Mouse (Mus musculus): Measurements from ENCODE around the gene Lin7b.
"Not testable (repeated sequence)": the region's sequence is repeated elsewhere in the genome, so short reads cannot be mapped to it uniquely, and the experiment has no call there.

Lin7b gene

DNA sequence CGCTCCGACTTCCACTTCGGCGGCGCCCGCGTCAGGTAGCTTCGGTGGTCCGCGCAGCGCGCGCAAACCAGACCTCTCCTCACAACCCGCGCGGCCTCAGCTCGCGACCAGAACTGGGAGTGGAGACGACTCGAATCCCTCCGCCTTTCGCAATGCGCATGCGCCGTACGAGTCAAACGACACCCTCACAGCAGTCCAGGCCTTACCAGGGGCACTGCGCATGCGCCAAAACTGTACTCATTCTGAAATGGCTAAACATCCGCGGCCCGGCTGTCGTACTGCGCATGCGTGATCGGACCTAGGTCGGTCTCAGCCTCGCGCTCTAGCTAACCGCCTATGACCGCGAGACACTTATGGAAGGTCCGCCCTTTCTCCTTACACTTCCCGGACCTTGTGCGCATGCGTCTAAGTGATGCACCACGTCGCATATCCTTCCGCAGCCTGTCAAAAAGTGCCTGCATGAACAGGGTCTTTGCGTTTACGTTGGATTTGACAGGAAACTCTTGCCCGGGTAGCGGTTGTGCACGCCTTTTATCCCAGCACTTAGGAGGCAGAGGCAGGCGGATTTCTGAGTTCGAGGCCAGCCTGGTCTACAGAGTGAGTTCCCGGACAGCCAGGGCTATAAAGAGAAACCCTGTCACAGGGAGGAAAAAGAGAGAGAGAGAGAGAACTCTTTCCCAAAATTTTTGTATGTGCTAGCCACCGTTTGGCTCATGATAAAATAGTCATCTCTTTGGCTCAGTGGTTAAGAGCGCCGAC, 25.4 kb upstream of the Lin7b start, which contains the start of gene Snrnp70:
TSS of gene Snrnp70 (minus strand) at position 165 of the 759 bp plus-strand sequence.
- DNase-seq (ENCODE audit: low read depth, low spot score), result peak; percentile 100

GRCm38 (mm10) chr7:45395129-45395541, 24.8 kb upstream of the Lin7b start:
- DNase-seq (ENCODE audit: low read depth, low spot score), result no peak

DNA sequence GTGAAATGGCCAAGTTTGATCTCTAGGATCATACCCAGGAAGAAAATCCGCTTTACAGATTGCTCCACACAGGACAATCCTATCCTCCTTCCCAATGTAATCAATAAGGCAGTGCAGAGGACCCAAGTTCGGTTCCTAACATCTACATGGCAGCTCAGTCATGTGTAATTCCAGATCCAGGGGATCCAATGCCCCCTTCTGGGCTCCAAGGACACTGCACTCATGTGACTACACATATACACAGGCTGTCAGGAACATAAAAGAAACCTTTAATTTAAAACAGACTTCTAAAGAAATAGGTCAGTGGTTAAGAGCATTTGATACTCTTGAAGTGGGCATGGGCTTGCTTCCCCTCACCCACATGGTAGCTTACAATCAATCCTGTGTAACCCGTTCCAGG, 15.7 kb upstream of the Lin7b start:
- no peak for DNase-seq (ENCODE audit: low read depth, low spot score)

GRCm38 (mm10) chr7:45376057-45376456, 5.7 kb upstream of the Lin7b start:
- no peak for DNase-seq (ENCODE audit: low read depth, low spot score)

GRCm38 (mm10) chr7:45374620-45375019, 4.2 kb upstream of the Lin7b start:
- no peak for DNase-seq (ENCODE audit: low read depth, low spot score)

DNA sequence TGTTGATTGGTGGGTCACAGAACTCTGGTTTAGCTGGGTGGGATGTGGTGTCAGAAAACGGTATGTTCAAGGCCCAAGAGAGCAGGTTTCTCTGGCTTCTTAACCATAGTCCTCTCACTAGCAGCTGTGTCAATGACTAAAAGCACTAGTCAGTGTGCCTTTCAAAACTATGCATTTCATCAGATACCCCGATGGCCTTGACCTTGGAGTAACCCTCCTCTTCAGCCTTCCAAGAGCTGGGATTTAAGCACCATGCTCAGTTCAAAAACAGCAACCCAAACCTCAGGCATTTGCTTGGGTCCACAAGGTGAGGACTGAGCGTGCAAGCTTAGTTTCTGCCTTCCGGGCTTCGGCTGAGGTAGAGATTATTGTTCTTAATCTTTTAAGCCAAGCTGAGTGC, 2.0 kb upstream of the Lin7b start:
- DNase-seq (ENCODE audit: low read depth, low spot score), result no peak

DNA sequence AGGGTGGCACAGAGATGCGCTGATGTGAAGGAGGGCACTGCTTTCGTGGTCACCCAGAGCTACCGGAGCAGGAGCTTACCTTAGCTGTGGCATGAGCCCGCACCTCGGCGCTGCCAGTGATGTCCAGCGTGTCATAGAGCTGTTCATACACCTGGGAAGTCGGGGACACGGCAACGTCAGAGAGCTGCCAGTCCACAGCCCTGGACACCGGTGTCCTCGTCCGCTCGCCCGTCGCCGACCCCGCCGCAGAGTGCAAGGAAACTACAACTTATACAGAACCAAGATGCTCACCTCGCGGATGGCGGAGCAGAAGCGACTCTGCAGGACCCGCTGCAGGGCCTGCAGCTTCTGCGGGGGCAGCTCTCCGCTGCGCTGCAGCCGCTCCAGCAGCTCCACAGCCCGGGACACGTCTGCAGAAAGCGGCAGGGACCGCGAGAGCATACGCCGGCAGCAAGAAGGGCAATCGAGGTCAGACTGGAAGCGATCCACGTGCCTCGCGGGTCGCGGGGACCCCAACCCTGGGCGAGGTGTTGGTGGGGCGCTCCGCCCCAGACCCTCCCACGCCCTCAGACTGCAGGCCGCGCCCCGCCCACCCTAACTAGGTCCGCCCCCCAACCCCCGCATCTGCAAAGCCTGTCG, 428 bp downstream of the Lin7b start:
- no peak for DNase-seq (ENCODE audit: low read depth, low spot score)

DNA sequence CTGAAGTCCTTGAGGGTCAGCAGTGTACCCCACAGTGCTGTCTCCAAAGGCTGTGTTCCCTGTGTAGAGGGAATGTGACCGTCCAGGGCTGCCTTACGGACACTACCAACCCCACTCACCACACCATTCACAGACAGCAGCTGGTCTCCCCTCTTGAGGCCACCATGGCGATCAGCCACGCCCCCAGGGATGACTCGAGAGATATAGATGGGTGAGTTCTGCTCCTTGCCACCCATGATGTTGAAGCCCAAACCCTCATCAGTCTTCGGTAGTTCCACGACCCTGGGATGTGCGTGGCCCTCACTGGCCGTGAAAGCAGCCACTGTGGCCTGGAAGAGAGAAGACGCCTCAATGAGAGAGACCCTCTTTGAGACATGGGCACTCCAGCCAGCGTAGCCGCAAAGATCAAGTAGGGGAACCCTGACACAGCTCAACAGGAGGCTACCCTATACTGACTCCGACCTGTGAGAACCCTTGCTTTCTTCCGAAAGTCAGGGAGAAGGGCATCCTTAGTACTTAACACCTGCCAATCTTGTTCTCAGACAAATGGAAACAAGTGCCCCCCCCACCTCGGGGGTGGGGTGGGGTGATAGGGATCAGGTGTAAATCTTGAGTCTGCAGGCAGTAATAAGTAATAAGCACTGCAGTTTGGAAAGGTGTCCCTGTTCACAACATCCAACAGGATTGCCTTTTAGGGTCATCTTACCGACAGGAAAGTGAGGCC, 1.2 kb downstream of the Lin7b start:
- no peak for DNase-seq (ENCODE audit: low read depth, low spot score)

DNA sequence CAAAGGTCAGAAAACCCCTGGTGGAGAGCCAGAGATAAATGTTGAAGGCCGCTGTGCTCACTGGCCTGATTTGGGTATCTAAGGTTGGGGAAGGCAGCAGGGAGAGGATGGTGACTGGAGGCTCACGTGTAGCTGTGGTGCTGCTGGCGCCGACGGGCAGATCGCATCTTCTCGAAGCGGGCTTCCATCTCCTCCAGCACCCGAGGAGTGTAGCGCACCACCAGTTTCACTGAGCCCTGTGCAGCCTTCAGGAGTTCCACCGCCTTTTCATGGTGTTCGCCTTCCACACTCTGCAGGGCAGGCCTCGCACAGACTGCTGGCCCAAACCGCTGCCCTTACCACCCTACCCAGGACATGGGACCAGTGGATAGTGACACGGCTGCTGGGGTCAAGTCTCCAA, 2.2 kb downstream of the Lin7b start:
- no peak for DNase-seq (ENCODE audit: low read depth, low spot score)

DNA sequence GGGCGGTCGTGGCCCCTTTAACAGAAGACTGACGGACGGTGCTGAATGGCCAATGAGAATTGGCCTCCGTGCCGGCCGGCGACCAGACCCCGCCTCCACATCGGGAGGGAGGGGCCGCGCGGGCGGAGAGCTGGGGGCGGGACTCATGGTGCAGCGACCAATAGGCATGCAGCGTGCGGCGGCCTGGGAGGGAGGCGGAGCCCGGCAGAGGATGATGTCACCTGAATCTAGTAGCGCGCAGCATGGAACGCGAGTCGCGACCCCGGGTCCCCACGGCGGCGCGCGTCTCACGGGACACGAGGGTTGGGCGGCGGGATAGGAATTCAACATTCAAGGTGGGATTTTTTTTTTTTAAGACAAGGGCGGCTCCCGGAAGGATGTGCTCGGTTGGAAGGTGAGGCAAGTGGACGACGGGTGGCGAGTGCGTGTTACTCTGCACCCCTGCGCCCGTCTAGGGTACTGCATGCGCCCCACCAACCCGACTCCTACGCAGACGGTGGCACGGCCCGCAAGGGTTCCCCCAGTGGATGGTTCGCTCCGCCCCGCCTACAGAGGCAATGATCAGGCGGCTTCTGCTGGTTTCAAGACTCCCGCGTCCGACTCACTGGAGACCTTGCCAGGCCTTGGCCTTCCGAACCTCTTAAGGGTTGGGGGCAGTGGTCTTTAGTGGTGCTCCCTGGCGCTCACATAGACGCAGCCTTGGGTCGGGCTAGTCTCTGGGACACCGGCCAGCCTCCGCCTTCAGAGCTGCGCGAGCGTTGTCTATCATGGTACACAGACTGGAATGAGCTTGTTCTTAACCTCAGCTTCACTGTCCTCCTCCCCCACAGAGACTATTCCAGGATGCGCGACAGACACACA, 3.1 kb downstream of the Lin7b start:
- peak; percentile 95 for DNase-seq (ENCODE audit: low read depth, low spot score)

DNA sequence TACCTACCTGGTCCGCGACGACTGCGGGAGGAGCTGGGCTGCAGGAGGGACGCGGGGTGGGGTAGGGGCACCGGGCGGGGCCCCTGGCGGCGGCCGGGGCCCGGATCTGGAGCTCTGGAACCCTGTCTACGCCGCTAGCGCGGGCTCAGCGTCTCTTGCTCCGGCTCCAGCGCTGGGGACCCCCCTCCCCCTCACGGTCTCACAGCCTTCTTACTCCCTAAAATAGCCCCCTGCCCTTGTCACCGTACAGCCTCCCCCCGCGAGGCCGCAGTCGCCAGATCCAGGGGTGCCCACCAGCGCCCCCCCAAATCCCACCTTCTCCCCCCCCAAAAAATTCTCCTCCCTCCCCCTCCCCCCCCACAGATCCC, 3.7 kb downstream of the Lin7b start, which contains the start of gene Ppfia3:
TSS of gene Ppfia3 (minus strand) at position 368 of the 368 bp plus-strand sequence.
- DNase-seq (ENCODE audit: low read depth, low spot score), result no peak

- no peak for DNase-seq (ENCODE audit: low read depth, low spot score)
These were observed 4.4 kb downstream of the Lin7b start for GRCm38 (mm10) chr7:45365742-45366651.

DNA sequence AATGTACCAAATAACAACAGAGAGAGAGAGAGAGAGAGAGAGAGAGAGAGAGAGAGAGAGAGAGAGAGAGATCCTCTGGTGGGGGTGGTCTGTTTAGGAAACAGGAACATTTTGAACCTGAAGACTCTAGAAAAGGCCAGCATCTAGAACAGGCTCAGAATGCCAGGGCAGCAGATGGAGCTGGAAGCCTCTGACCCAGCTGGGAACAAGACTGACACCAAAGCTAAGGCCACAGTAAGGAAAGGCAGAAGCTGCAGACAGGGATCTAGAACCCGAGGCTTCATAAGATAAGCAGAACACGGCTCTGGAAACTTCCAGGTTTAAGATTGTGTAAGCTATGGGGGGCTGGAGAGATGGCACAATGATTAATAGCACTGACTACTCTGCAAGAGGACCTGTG, 6.4 kb downstream of the Lin7b start:
- no peak for DNase-seq (ENCODE audit: low read depth, low spot score)

GRCm38 (mm10) chr7:45362801-45363200, 7.6 kb downstream of the Lin7b start:
- DNase-seq (ENCODE audit: low read depth, low spot score), result no peak

- DNase-seq (ENCODE audit: low read depth, low spot score), result peak; percentile 78
These were observed 9.1 kb downstream of the Lin7b start for GRCm38 (mm10) chr7:45361243-45361804.

DNA sequence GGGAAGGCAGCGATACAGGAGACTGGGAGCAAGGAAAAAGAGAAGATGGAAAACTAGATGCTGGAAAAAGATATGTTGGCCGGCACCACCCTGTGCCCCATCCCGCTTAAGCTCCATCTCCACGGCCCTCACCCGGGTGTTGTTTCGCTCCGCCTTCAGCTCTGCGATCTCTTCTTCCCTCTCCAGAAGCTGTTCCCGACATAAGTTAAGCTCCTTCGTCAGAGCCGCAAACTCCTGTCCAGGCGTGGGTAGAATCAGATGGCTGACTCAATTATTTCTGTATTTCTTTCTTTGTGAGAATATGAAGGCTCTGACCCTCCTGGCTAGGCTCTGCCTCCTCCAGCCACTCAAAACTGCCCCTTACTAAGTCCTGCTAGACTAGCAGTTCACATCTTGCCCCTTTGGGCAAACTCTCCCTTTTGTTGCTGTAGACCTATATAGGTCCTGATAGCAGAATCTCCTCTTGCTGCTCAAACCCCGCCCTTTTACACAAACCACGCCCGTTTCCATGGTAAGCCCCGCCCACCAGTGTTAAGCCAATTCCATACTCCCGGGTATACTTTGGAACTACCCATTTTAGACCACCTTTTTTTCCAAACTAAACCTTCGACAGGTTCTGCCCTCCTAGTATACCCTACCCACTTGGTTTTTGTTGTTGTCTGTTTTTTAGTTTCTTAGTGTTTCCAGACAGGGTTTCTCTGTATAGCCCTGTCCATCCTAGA, 9.8 kb downstream of the Lin7b start:
- no peak for DNase-seq (ENCODE audit: low read depth, low spot score)

GRCm38 (mm10) chr7:45359081-45359480, 11.3 kb downstream of the Lin7b start:
- not testable (repeated sequence) for DNase-seq (ENCODE audit: low read depth, low spot score)

DNA sequence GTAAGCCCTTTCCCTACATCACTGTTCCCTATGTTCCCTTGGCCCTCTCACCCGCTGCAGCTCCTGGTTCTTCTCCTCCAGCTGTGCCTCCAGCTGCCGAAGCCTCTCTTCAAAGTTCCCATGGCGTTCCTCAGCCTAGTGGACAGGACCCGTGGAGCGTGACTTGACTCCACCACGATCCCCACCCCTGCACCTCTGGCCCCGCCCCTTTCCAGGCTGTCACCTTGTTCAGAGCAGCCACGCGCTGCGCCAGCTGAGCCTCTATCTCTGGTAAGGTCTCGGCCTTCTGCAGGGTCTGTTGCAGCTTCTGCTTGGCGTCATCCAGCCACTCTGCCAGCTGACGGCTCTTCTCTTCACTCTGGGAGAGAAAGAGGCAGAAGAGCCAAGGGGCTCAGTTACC, 14.3 kb downstream of the Lin7b start:
- no peak for DNase-seq (ENCODE audit: low read depth, low spot score)

DNA sequence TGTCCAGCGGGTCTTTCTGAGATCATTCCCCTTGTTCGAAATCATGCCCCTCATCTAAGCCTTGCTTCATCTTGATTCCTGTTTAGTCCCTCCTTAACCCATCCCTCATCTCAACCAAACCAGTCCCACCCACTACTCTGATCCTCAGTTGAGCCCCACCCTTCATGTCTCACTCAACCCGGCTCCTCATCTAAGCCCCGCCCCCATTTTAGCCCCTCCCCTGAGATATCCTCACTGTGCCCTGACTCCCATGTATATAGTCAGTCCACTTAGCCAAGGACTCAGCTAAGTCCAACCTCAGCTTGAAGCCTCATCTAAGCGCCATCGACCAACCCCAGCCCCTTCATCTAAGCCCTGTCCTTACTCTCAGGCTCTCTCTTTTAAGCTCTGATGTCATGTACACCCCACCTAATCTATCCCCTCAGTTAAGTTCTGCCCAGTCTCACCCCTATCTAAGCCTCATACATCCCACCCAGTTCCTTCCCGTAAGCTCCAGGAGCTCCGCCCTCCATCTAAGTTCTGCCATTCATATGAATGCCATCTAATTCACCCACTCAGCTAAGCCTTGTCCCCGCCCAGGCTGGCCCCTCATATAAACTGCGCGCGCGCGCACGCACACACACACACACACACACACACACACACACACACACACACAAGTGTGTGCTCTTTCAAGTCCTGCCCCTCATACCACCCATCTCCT, 14.9 kb downstream of the Lin7b start:
- DNase-seq (ENCODE audit: low read depth, low spot score), result no peak

All from retina, postnatal 7 days (tissue).